Mouse (Mus musculus): ENCODE measurements at regions not wholly inside any gene's neighbourhood (a gene's known extent, or its start where the extent isn't known, plus 50 kb on each side); places are given as distances from the start of the nearest gene placed in this dataset.

- peak; percentile 66 for DNase-seq
Measured at GRCm38 (mm10) chr16:12359116-12359515, 375.2 kb downstream of the Shisa9 start.

- no peak for DNase-seq
Measured at GRCm38 (mm10) chr16:12389545-12389944, 405.6 kb downstream of the Shisa9 start.

GRCm38 (mm10) chr16:12435697-12436221 is 451.8 kb downstream of the Shisa9 start:
- DNase-seq: peak; percentile 16

GRCm38 (mm10) chr16:12438622-12439021 is 454.7 kb downstream of the Shisa9 start:
- no peak for DNase-seq

- no peak for DNase-seq
Measured at GRCm38 (mm10) chr16:12454791-12455190, 470.9 kb downstream of the Shisa9 start.

All from kidney, postnatal 10 days (tissue).